Mouse (Mus musculus) liver, adult (tissue): ENCODE data around the gene Yaf2.

Experiments used
- GATA4 ChIP-seq: IDR thresholded peaks from 2 replicates; pipeline ENCODE4 v1.6.1; 2014; ENCODE audit warnings: mild to moderate bottlenecking, low read length; ENCODE audit not compliant: insufficient replicate concordance

The Yaf2 gene

DNA sequence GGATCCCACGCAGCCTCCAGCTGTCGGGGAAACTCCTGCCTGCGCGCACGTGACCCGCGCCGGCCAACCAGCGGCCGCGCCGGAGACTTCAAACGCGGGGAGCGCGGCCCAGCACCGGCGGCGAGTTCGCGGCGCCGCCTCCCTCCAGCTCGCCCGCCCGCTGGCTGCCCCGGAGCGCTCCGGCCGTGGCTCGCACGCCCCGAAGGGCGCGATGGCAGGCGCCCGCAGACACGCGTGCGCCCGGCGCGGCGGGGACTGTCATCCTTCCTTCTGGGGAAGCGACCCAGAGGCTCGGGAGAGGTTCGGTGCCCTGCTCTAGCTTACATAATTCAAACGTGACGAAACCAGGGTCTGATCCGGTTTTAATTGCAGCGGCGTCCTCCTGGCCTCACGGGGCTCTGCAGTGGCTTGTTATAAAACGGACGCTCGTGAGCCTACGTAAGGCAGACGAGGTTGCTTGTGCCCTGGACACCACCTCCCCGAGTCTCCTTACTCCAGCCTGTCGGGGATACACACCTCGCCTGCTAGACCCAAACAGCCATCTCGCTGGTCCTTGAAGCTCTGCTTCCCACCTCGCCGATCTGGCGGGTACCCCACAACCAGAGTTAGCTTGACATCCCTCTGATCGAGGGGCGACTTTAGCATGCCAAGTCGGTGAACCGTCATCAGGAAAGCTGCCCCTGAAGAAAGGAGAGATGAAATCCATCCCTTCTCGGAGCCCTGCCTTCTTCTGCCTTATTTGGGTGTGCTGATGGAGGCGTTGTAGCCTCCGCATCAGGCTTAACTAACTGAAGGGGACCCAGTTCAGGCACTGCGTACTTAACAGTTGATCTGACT lies at the start of gene Yaf2:
Gene Yaf2 (minus strand): TSS at position 11 of the 837 bp plus-strand sequence.
- TF ChIP-seq GATA4: no peak

- no peak for TF ChIP-seq GATA4
These were observed 44.6 kb upstream of the Yaf2 start for GRCm38 (mm10) chr15:93381337-93381736.

GRCm38 (mm10) chr15:93379177-93379576 lies 42.4 kb upstream of the Yaf2 start:
- no peak for TF ChIP-seq GATA4

DNA sequence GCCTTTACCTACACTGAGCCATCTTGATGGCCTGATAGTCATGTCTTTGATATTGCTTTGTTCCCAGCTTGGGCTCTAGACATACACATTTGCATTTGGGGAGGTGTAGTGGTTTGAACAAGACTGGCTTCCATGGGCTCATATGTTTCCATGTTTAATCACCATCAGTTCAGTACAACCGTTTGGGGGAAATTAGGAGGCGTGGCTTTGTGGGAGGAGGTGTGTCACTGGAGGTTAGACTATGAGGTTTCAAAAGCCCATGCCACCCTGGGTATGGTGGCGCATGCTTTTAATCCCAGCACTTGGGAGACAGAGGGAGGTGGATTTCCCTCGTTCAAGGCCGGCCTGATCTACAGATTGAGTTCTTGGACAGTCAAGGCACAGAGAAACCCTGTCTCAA lies 39.0 kb upstream of the Yaf2 start:
- TF ChIP-seq GATA4: no peak

- no peak for TF ChIP-seq GATA4
These were observed 35.1 kb upstream of the Yaf2 start for GRCm38 (mm10) chr15:93371838-93372237.

- TF ChIP-seq GATA4: no peak
These were observed 31.8 kb upstream of the Yaf2 start for GRCm38 (mm10) chr15:93368558-93368957.

- TF ChIP-seq GATA4: no peak
These were observed 28.8 kb upstream of the Yaf2 start for GRCm38 (mm10) chr15:93365561-93365960.

DNA sequence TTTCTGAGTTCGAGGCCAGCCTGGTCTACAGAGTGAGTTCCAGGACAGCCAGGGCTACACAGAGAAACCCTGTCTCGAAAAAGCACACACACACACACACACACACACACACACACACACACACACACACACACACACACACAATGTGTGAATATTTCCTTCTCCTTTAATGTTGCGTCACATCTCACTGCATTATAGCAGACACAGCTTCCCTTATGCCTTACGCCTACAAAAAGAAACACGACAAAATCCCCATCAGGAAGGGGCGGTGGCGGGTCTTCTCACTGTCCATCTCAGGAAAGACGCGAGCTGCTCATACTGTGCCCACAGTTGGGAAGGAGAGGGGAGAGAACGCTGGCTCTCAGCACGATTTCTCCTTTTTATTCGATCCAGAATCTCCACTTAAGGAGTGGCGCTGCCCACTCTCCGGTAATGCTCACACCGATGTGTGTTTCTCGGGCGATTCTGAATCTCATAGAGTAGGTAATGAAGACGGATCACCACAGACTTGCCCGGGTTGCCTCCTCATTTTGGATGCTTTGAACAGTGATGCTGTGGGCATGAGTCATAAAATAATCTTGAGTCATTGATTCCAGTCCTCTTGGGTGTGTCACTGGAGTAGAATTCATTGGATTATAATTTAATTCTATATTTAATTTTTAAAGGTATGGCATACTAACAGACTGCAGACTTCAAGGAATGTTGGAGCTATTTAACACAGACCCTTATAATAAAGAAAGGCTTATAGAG lies 21.8 kb upstream of the Yaf2 start:
- no peak for TF ChIP-seq GATA4

DNA sequence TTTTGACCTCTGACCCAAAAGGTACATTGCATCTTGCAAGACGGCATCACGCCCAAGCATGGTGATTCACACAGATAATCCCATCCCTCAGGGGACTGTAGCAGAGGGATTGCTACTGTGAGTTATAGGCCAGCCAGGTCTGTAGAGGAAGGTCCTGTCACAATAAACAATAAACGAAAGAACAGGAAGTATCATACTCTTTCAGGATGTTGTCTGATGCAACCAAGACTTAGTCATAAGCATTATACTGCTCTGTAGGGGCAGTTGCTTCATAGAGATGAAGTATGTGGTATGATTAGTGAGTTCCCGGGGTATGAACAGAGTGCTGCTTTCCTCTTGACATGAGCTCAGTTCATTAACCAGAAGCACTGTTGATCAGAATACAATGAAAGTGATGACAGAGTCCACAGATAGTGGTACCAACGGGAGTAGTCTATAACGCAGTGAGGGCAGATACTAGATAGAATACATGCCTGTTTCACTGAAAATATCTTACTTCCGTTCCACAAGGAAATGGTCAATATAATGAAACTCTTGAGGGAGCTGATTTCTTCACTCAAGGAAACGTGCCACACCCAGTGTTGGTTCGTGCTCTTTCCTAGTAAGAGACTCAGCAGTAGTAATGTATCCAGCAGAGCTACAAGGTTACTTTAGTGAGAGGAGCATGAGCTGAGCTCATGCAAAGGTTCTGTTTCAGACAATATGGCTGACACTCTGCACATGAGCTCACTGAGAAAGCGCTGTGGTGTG lies 4.1 kb upstream of the Yaf2 start:
- TF ChIP-seq GATA4: no peak

DNA sequence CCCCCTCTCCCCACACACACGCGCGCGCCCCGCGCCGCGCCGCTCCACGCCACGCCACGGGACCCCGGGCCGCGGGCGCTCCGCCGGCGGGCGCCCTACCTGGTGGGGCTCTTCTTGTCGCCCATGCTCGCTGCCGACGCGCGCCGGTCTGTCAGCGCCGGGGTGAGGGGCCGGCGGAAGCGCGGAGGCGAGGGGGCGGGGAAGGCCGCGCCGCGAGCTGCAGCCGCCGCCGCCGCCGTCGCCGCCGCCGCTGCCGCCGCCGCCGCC lies 144 bp downstream of the Yaf2 start:
- TF ChIP-seq GATA4: no peak

- TF ChIP-seq GATA4: no peak
These were observed 696 bp downstream of the Yaf2 start for GRCm38 (mm10) chr15:93335821-93336657.

DNA sequence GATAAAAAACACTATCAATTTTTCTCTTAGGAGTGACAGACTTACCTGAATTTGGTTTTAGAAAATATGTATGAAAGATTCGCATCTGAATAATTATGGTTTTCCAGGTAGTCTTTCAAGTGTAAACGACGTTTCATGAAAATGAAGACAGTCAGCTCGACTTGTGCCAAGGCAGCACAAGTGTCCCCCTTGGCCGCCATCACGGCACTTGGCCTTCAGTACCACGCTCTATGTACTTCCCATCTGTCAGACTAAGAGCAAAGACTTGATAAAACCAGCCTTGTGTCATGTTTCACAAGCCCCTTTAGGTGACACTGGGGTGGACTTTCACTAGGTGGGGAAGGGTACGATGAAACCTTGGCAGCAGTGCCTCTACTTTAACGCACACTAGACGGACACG lies 5.5 kb downstream of the Yaf2 start:
- no peak for TF ChIP-seq GATA4

DNA sequence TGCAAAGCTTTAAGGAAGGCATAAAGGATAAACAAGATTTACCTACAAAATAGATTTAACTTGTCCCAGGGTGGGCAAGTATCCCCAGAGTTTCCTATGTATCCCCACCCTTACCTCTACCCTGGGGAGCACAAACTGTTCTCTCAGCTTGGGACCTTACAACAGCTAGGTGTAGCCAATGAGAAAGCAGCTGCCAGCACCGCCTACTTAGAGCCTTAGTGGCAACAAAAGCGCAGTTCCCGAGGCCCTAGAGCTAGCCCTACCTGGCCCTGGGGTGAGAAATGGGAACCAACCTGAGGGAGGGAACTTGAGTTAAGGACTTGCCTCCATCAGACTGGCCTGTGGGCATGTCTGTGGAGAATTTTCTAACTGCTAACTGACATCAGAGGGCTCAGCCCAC lies 9.5 kb downstream of the Yaf2 start:
- no peak for TF ChIP-seq GATA4

GRCm38 (mm10) chr15:93326651-93327050 lies 10.1 kb downstream of the Yaf2 start:
- no peak for TF ChIP-seq GATA4

DNA sequence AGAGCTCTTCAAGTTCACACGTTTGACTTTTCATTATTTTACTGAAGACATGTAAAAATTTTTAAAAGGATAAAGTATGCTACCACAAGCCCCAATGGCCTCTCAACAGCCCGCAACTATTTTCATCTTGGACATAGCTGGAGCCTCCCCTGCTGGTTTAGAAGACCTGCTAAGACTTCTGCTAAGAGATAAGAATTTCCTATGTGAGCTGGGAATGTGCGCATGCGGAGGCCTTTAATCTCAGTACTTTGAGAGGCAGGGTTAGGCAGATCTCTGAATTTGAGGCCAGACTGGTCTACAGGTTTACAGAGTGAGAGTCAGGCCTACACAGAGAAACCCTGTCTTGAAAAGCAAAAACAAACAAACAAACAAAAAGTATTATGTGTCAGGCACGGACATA lies 11.4 kb downstream of the Yaf2 start:
- TF ChIP-seq GATA4: 0 out of 2 replicates have a peak, but pooled peaks have one; percentile 31
